Mouse (Mus musculus): ENCODE data around the gene B3gntl1. TPM values are rescaled to one million over a fixed set of nuclear protein-coding genes. Genes with fewer than 3 reads are reported as not detected.

Gene B3gntl1
- total RNA-seq, 2 experiments from 2014 or later = 7.1 to 8.1 TPM

DNA sequence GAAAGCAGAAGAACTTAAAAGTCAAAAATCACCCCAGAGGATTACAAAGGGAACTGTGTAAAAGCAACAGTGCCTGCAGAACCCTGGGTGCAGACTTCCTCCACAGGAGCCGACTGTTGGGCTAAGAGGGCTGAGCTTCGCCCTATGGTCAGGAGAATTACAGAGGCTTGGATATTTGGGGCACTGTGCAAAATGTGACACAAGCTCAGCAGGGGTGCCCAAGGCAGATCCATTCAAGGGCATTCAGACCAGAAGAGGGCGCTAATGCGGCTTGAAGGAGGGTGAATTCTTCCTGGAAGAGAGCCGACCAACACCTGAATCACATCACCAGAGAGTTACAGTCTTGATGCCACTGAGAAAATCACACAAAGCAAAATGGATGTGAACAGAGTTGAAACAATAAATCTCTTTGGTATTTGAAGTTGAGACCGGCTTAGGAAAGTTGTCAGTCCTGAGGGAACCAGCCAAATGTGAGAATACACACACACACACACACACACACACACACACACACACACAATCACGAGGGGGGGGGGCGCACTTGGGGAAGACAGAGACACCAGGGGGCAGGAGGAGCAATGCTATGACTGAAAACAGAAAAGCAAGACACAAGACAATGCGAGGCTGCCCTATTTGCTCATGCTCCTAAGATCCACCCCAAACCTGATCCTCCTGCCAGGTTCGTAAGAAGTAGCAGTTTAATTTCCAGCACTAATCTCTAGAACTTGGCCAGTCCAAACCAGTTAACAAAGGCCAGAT is 20.2 kb downstream of the B3gntl1 start:
- Histone ChIP-seq H3K27ac (peak overlapping the region; percentile 78; the same call in 1 of the 2 replicates), H3K4me3 (no peak overlapping the region)
- peak; percentile 74 for TF ChIP-seq CTCF (conservative IDR thresholded peaks at IDR 0.05)
- peak in 1 of 2 experiments; percentile 53 for DNase-seq (ENCODE audit: low spot score in 2 of 2)

GRCm38 (mm10) chr11:121651983-121652382 is 21.0 kb downstream of the B3gntl1 start:
- H3K27ac ChIP-seq = no peak overlapping the region
- no peak overlapping the region for H3K4me3 ChIP-seq
- no peak for TF ChIP-seq CTCF (conservative IDR thresholded peaks at IDR 0.05)
- no peak for DNase-seq (ENCODE audit: low spot score in 2 of 2)

DNA sequence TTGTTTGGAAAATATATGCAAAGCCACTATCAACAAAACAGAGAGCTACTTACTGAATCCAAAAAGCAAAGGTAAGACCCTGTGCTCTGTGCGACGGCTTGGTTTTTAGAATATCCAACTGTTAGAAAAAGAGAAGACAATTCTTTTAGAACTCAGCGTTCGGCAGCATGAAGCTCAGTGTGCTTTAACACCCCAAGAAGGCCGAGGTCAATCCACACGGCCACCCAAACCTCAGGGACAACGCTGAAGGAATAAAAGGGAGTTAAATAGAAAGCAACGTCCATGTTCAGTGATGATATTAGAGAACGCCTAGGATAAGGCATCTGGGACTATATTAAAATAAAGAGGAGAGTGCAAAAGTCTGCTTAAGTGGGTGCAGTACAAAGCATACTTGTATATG is 21.4 kb downstream of the B3gntl1 start:
- Histone ChIP-seq H3K4me3 (no peak overlapping the region), H3K27ac (no peak overlapping the region)
- TF ChIP-seq CTCF (conservative IDR thresholded peaks at IDR 0.05) = no peak
- DNase-seq (ENCODE audit: low spot score in 2 of 2) = no peak

DNA sequence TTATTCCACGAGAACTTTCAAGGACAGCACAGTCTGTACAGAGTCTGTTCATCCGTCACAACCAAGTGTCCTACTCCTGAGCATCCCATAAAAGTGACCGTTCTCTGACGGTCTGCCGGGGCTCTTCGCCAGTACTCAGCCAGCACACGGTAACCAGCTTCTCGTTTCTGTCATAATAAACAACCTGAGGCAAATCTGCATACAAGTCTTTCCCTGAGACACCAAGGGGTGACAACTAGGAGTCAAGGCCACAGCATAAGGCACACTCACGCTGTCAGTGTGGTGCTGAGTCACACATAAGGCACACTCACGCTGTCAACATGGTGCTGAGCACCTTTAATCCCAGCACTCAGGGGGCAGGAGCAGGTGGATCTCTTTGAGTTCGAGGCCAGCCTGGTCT is 22.3 kb downstream of the B3gntl1 start:
- Histone ChIP-seq H3K27ac (0 out of 2 replicates have a peak overlapping the region, but pooled peaks have one; percentile 33), H3K4me3 (no peak overlapping the region)
- no peak for TF ChIP-seq CTCF (conservative IDR thresholded peaks at IDR 0.05)
- no peak for DNase-seq (ENCODE audit: low spot score in 2 of 2)

GRCm38 (mm10) chr11:121649900-121650299 is 23.1 kb downstream of the B3gntl1 start:
- peak; percentile 59 for TF ChIP-seq CTCF (conservative IDR thresholded peaks at IDR 0.05)
- DNase-seq (ENCODE audit: low spot score in 2 of 2) = peak; percentile 28 to 52
- H3K27ac ChIP-seq = peak overlapping the region; percentile 33; the same call in 1 of the 2 replicates
- no peak overlapping the region for H3K4me3 ChIP-seq

DNA sequence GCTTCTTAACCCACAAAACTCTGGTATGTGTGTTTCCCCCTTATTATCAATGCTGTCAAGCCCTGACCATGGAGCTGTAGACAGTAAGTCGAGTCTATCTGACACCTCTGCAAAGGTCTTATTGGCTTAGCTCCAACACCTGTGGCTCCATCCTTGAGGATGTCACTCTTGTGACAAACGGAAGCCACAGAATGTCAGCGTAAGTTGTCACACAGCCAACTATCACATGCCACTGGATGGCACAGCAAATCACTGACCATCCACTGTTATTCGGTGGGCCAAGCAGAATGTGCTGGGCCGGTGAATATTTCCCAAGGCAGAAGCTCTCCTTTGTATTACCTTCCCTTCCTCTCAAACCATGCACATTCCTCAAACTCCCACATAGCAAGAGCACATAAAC is 24.8 kb downstream of the B3gntl1 start:
- H3K27ac ChIP-seq = no peak overlapping the region
- H3K4me3 ChIP-seq = no peak overlapping the region
- DNase-seq (ENCODE audit: low spot score in 2 of 2) = no peak
- no peak for TF ChIP-seq CTCF (conservative IDR thresholded peaks at IDR 0.05)

- Histone ChIP-seq H3K27ac (no peak overlapping the region), H3K4me3 (no peak overlapping the region)
- TF ChIP-seq CTCF (conservative IDR thresholded peaks at IDR 0.05) = no peak
- DNase-seq (ENCODE audit: low spot score in 2 of 2) = no peak
These were observed 25.6 kb downstream of the B3gntl1 start for GRCm38 (mm10) chr11:121647321-121647720.

DNA sequence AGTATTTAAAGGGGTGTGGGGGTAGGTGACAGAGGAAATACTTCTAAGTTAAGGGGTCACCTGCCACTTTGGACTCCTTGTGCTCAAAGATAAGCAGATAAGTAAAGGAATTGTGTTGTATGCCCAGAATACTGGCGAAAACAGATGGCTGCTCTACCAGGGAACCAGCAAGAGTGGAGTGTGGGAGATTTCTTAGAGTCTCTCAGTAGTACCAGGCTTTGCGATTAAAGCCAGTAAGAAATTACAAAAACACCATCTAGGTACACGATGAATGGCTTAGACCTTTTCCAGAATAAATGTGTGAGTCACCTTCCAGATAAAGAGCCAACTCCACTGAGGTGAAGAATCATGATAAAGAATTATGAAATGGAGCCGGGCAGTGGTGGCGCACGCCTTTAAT is 27.6 kb downstream of the B3gntl1 start:
- no peak for TF ChIP-seq CTCF (conservative IDR thresholded peaks at IDR 0.05)
- Histone ChIP-seq H3K27ac (no peak overlapping the region), H3K4me3 (no peak overlapping the region)
- no peak for DNase-seq (ENCODE audit: low spot score in 2 of 2)

GRCm38 (mm10) chr11:121641501-121642145 is 31.3 kb downstream of the B3gntl1 start:
- TF ChIP-seq CTCF (conservative IDR thresholded peaks at IDR 0.05) = no peak
- DNase-seq (ENCODE audit: low spot score in 2 of 2) = no peak
- H3K4me3 ChIP-seq = no peak overlapping the region

GRCm38 (mm10) chr11:121636646-121637045 is 36.3 kb downstream of the B3gntl1 start:
- H3K27ac ChIP-seq = no peak overlapping the region
- DNase-seq (ENCODE audit: low spot score in 2 of 2) = no peak
- H3K4me3 ChIP-seq = no peak overlapping the region
- no peak for TF ChIP-seq CTCF (conservative IDR thresholded peaks at IDR 0.05)

More at GRCm38 (mm10) chr11:121641501-121642145, 31.3 kb downstream of the B3gntl1 start:
- no peak overlapping the region for H3K27ac ChIP-seq

DNA sequence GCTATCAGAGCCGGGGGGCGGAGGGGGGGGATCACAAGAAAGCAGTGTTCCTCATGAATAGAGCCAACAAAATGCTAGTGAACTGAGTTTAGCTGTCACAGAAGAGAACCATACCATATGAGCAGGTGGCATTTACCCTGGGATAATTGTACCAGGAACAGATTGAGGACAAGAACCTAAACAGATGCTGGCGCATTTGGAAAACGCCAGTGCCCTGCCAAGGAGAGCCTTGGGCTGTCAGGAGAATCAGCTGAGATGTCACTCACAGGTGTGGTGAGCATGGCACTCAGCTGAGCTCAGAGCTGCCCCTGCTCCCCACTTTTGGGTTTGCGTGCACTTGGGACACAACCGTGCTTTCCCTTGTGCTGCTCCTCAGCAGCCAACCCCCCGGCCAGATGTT is 41.5 kb downstream of the B3gntl1 start:
- H3K27ac ChIP-seq = no peak overlapping the region
- no peak for DNase-seq (ENCODE audit: low spot score in 2 of 2)
- H3K4me3 ChIP-seq = no peak overlapping the region
- no peak for TF ChIP-seq CTCF (conservative IDR thresholded peaks at IDR 0.05)

DNA sequence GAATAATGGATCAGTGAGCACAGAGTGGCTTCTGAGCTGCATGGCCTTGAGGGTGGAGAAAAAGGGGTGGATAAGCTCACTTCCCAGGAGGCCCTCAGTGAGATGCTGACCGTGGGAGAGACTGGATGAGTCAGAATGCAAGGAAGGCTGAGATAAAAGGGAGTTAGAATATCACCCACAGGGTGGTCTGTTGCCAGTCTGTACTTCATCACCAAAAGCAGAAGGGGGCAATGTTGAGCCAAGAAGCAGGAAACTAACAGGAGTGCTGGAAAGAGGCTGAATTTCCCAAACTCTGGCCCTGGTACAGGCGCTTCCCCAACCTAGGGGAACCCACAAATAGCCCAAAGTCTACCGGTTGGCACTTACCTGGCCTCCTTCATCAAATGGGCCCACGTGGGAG is 42.5 kb downstream of the B3gntl1 start:
- Histone ChIP-seq H3K4me3 (no peak overlapping the region), H3K27ac (no peak overlapping the region)
- TF ChIP-seq CTCF (conservative IDR thresholded peaks at IDR 0.05) = peak; percentile 75
- no peak for DNase-seq (ENCODE audit: low spot score in 2 of 2)

- no peak for DNase-seq (ENCODE audit: low spot score in 2 of 2)
- Histone ChIP-seq H3K4me3 (no peak overlapping the region), H3K27ac (no peak overlapping the region)
- no peak for TF ChIP-seq CTCF (conservative IDR thresholded peaks at IDR 0.05)
These were observed 43.4 kb downstream of the B3gntl1 start for GRCm38 (mm10) chr11:121629529-121629928.

DNA sequence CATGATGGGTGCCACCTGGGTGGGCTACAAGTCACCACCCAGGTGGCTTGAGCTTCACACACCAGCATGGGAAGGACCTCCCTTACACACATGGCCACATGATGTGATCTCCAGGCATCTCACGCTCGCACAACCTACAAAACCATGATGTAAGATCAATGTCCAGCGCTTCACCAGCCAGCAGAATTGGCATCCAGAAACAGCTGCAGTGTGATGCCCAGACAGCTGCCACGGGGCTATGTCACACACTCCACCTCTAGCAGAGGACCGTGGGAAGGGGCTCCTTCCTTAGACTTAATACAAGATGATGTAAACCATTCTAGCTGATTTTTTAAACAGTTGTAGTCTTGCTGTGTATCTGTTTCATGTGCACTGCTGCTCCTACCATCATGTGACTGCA is 45.4 kb downstream of the B3gntl1 start:
- no peak for TF ChIP-seq CTCF (conservative IDR thresholded peaks at IDR 0.05)
- no peak for DNase-seq (ENCODE audit: low spot score in 2 of 2)
- Histone ChIP-seq H3K4me3 (no peak overlapping the region), H3K27ac (no peak overlapping the region)

Data from layer of hippocampus, adult 2 months (tissue).